ENCODE assay signal across 8 mouse cellular contexts in the genomic region with DNA sequence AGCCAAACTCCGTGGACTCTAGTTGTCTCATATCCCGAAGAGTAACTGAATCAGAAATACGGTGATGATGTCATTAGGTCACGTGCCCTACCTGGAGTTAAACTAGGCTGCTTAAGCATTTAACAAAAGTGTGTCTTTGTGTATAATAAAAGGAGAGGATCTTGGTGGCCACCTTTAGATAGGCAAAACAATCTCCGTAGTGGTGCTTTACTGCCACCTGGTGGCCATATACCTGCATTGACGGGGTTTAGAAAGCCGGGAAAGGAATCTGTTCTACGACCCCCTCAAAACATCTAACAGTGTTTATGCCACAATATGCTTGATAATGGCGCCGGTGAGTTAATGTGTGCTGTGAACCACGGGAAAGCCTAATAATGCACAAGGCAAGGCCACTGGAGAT.
DNase-seq lines count a peak whose midpoint lies in the region; ATAC-seq and TF ChIP-seq lines count a peak whose summit lies in the region.

No protein-coding gene starts in this region.

- TF ChIP-seq CTCF in testis, adult 2 months (IDR thresholded peaks at IDR 0.05; ENCODE audit: control insufficient read depth, insufficient read depth, insufficient replicate concordance, low read depth, low read length), result peak; percentile 26; the same call in 1 of the 2 replicates

- H3K36me3 ChIP-seq in forebrain, embryonic 10.5 days (replicated peaks), result no peaks in the 10 kb centered on the region
- H3K36me3 ChIP-seq in forebrain, embryonic 12.5 days (replicated peaks), result no peaks in the 10 kb centered on the region
- no peaks in the 10 kb centered on the region for H3K36me3 ChIP-seq in testis, adult 2 months (ENCODE audit: control insufficient read depth, insufficient read depth, low read length)

- intact Hi-C loops in left cerebral cortex, postnatal 4 days (cut with DNase I), result no loop called here

- no peak overlapping the region for H3K4me2 ChIP-seq in forebrain, embryonic 12.5 days

- no peak overlapping the region for H3K27ac ChIP-seq in forebrain, embryonic 10.5 days
- no peak overlapping the region for H3K27ac ChIP-seq in forebrain, embryonic 12.5 days
- no peak overlapping the region for H3K27ac ChIP-seq in testis, adult 2 months (ENCODE audit: control insufficient read depth, insufficient read depth, low read depth, low read length)

- peak; percentile 60 for DNase-seq in forebrain, embryonic 10.5 days (ENCODE audit: extremely low spot score, low spot score)
- no peak for DNase-seq in testis, postnatal 14 days (ENCODE audit: low spot score)
- DNase-seq in cerebellum, postnatal 25 days, result peak; percentile 72 to 80
- DNase-seq in heart, postnatal 4 days, result peak; percentile 63
- peak; percentile 46 for DNase-seq in left cerebral cortex, postnatal 4 days
- DNase-seq in retina, embryonic 14.5 days (ENCODE audit: low spot score), result peak; percentile 80

- no peaks in the 10 kb centered on the region for H3K27me3 ChIP-seq in forebrain, embryonic 10.5 days (ENCODE audit: poor library complexity, severe bottlenecking)
- no peaks in the 10 kb centered on the region; the same call in 1 of the 2 replicates for H3K27me3 ChIP-seq in forebrain, embryonic 12.5 days
- H3K27me3 ChIP-seq in testis, adult 2 months (ENCODE audit: control insufficient read depth, insufficient read depth, low read length), result no peaks in the 10 kb centered on the region

- ATAC-seq in forebrain, embryonic 12.5 days (ENCODE audit: low FRiP score), result no peak

- H3K9ac ChIP-seq in forebrain, embryonic 12.5 days, result no peak overlapping the region

- no peak for TF ChIP-seq POLR2A in testis, adult 2 months (IDR thresholded peaks at IDR 0.05; ENCODE audit: control insufficient read depth, low read depth, low read length)

- 21% methylated on average over 11 of the region's 11 CpGs for WGBS in forebrain, embryonic 10.5 days
- WGBS in forebrain, embryonic 12.5 days, result 22% methylated on average over 11 of the region's 11 CpGs

- H3K4me3 ChIP-seq in forebrain, embryonic 10.5 days, result no peak overlapping the region
- no peak overlapping the region for H3K4me3 ChIP-seq in forebrain, embryonic 12.5 days (replicated peaks)
- no peak overlapping the region for H3K4me3 ChIP-seq in testis, adult 2 months (ENCODE audit: control insufficient read depth, low read depth, low read length)

- no peaks in the 10 kb centered on the region for H3K4me1 ChIP-seq in forebrain, embryonic 10.5 days
- 0 out of 2 replicates have a peak, but pooled peaks cover under 1% of the 10 kb centered on the region for H3K4me1 ChIP-seq in forebrain, embryonic 12.5 days
- H3K4me1 ChIP-seq in testis, adult 2 months (ENCODE audit: control insufficient read depth, insufficient read depth, low read length), result no peaks in the 10 kb centered on the region

- H3K9me3 ChIP-seq in forebrain, embryonic 10.5 days, result no peaks in the 10 kb centered on the region
- no peaks in the 10 kb centered on the region for H3K9me3 ChIP-seq in forebrain, embryonic 12.5 days
